Mouse (Mus musculus): ENCODE results near the gene B3gnt2.

DNA sequence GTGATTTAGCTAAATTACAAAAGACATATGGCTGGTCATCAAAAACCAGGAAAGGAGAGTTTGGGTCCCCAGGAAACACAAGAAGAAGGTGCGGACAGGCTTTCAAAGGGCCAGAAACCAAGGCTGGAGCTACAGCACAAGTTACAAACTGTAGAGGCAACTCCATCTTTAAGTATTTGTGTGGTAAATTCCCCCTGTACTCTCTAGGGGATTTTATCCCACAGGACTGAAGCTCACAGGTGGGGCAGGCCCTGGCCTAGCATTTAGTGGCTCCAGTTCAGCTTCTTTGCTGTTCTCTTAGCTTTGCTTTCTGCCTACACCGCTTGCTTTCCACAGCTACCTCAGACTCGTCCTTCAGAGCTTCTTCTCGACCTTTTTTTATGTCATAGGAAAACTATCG lies 6.9 kb upstream of the B3gnt2 start:
- TF ChIP-seq CTCF (IDR thresholded peaks at IDR 0.05) (no peak), EP300 (IDR thresholded peaks at IDR 0.05) (no peak)
